Mouse (Mus musculus) urinary bladder, adult 18-20 months (tissue): ENCODE measurements at regions not wholly inside any gene's neighbourhood (a gene's known extent, or its start where the extent isn't known, plus 50 kb on each side); places are given as distances from the start of the nearest gene placed in this dataset.

Source experiments
- DNase-seq, 2 experiments: peaks; one replicate each; pipeline ENCODE4 v3.0.0; 2022; ENCODE audit warnings: low spot score in 2 of 2, mixed read lengths in 2 of 2

DNA sequence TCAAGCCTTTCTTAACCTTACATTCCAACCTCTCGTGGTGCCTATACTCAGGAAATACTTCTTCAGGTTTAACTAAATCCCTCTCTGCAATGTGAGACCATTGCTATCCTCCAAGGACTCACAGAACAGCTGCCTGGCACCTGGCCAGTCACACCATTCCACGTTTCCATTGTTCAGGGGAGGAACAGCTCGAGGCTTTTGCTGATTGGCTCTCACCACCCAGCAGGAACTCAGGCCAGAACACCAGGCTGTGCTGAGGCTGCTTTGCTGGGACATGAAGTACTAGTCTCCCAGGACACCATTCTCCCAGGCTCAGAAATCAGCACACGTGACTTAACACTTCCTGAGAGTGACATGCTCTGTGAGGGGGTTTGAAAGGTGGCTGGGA lies 357.6 kb downstream of the Sorl1 start:
- peak in 1 of 2 experiments; percentile 1 for DNase-seq

GRCm38 (mm10) chr9:41765816-41766532 lies 358.1 kb downstream of the Sorl1 start:
- DNase-seq: no peak

- no peak for DNase-seq
These were observed 363.0 kb downstream of the Sorl1 start for GRCm38 (mm10) chr9:41761050-41761576.

- no peak for DNase-seq
These were observed 369.6 kb downstream of the Sorl1 start for GRCm38 (mm10) chr9:41754434-41755002.

DNA sequence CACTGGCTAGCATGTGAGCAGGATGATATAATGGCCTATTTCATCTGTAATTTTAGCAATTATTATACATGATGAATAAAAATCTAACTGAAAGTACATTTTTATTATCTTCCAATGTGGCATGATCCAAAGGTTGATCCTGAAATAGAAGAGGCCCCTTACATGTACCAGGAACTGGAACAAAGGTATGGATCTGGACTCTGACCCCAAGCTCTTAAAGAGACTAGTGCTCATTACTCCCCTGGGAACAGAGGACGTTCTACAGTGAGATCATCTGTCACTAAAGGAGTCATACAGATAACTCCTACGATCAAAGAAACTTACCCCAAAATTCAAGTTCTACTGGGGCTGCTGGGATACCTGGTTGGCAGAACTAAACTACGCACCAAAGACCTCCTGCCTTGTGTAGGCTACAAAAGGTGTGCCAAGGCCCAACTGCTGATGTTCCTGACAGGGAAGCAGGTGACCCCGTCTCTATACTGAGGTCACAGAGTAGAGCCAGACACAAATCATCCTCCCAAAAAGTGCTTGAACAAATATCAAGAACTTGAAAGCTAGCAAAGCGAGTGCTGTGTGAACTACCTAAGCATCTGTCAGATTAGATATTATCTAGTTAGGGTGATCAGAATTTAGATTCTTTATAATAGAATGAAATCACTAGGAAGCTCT lies 378.0 kb downstream of the Sorl1 start:
- DNase-seq: no peak

- no peak for DNase-seq
These were observed 382.6 kb downstream of the Sorl1 start for GRCm38 (mm10) chr9:41741500-41741899.

DNA sequence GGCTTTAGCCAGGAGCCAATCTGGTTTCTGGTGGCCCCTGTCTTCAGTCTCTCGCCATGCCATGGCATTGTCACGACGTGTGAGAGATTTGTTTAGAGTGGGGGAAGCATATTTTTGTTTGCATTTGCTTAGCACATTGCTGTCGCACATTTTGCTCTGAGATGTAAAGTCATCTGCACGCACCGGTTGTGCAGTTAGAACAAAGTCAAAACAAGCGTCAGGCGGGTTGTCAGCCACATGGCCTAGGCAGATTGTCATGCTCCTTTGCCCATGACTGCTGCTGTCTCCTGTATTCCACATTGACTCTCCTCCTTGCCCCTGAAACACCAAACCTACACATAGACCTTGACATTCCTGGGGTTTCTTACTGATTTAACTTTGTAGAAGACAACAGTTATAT lies 383.6 kb downstream of the Sorl1 start:
- no peak for DNase-seq

GRCm38 (mm10) chr9:41737671-41738070 lies 386.4 kb downstream of the Sorl1 start:
- no peak for DNase-seq

DNA sequence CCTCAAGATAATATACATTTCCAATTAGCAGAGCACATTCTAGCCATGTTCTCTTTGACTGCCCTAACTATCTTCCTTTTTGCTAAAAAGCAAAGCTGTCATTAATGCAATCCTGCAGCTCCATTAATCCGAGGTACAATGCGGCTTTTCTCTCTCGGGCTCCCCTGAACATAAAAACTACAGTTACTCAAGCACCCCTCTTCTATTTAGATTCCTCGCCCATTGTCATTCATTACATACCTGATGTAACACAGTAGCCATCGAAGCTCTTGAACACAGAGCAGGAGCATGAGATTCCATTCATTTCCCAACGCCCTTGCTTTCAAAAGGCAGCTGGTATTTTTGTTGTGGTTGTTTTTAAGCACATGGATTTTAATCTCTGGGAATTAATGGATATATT lies 387.2 kb downstream of the Sorl1 start:
- DNase-seq: no peak

DNA sequence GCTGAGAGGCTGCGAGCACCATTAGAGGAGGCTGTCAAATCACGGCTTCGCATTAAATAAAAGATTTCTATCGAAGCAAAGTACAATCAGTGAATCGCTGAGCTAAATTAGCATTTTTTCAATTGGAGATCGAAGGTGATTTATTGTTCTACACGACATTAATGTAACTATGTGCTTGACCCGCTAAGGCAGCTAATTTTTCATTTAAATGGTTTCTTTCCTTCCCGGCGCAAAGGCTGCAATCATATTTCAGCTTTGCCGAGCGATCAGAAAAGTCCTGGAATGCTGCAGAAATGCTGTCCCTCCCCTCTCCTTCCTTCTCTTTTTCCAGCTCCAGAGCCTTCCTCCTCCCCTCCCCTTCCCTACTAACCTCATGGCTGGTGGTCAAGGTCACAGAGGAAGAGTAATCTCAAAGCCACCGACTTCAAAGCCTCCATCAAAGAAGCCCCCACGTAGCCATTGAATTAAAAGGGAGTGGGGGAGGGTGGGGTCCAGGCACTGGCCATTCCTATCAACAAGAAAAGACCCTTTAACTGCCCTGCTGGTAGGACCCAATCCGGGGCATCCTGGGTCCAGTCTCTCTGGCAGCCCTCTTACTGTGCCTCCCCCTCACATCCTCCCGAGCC lies 387.8 kb downstream of the Sorl1 start:
- no peak for DNase-seq

DNA sequence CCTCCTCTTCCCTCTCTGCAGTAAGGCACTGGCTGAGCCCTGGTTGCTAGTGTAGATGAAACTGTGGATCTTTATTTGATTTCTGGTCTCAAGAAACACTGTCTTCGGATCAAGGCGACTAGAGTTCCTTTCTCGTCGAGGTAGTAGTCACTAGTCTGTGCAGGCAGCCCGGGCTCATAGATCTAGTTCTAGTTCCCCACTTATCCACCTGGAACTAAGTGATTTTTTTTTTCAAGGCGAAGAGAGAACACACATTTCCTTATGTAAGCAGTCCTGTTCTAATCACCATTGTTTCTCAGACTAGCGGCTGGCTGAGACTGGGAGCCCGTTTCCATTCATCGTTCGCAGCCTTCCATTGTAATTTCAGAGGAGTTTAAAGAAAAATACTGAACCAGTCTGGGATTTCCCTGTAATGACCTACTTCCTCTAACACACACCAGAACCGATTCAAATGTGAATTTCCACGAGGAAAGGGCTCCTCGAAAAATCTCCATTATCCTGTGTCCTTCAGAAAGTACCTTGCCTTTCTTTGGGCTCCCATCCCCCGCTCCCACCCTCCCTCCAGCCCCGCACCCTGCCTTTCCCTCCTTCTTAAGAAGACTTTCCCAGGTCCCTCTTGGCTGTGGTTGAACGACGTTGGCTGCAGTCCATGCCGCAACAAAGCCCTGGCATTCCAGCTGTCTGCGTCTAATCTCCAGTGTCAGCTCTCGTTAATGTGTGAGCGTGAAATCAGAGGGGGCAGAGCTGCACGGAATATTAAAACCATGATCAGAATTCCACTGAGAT lies 388.5 kb downstream of the Sorl1 start:
- peak in 1 of 2 experiments; percentile 5 for DNase-seq

GRCm38 (mm10) chr9:41734925-41735447 lies 389.1 kb downstream of the Sorl1 start:
- DNase-seq: no peak

- no peak for DNase-seq
These were observed 402.5 kb downstream of the Sorl1 start for GRCm38 (mm10) chr9:41721609-41722008.

GRCm38 (mm10) chr9:41715231-41715630 lies 408.9 kb downstream of the Sorl1 start:
- no peak for DNase-seq

GRCm38 (mm10) chr9:41705972-41706371 lies 418.1 kb downstream of the Sorl1 start:
- DNase-seq: no peak

- no peak for DNase-seq
These were observed 418.6 kb downstream of the Sorl1 start for GRCm38 (mm10) chr9:41705461-41705903.

DNA sequence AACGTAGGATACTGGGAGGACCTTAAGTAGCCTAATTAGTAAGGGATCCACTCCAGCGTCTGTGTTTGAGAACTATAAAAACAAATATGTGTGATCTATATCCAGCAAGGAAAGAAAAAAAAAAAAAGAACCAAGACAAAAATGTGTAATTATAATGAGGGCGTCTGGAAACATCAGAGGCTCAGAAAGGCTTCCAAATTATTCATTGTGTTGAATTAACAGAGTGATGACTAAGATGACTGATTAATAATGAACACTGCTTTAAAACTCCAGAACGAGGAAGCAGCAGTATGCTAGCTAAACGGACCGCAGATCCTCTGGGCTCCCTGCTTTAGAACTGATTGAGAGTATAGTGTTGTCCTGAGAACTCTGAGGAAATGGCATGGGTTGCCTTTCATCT lies 421.0 kb downstream of the Sorl1 start:
- DNase-seq: no peak

DNA sequence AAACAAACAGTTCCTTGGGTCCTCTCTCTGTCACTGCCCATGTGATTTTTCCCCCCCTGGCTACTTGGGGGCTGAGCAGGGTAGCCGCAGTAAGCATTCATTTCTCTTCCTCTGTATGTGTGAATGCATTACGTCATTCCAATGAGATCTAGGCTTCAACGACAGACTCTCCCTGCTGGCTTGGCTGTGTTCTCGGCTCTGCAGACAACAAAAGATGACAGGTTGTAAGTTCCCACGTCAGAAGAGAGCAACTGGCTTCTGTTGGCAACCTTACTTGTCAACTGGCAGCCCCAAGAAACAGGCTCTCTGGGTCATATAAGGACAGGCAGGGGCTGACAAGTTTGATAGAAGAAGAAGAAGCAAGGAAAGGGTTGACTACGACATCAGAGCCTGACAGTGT lies 423.4 kb downstream of the Sorl1 start:
- no peak for DNase-seq

- DNase-seq: no peak
These were observed 425.1 kb downstream of the Sorl1 start for GRCm38 (mm10) chr9:41699031-41699430.

- peak in 1 of 2 experiments; percentile 3 for DNase-seq
These were observed 426.3 kb downstream of the Sorl1 start for GRCm38 (mm10) chr9:41697611-41698467.
